Mouse (Mus musculus) lung, adult 2 months (tissue): ENCODE measurements around the gene Cdc42se2.

ENCODE experiments used
- CTCF ChIP-seq: fragments of 200-500 bp; IDR thresholded peaks from 2 replicates; pipeline ENCODE4 v1.5.1; 2011; ENCODE audit warnings: mild to moderate bottlenecking, low read length, control low read depth; ENCODE audit not compliant: insufficient read depth
- POLR2A ChIP-seq: fragments of 200-500 bp; IDR thresholded peaks from 2 replicates; pipeline ENCODE4 v1.6.1; 2011; ENCODE audit warnings: low read depth, mild to moderate bottlenecking, control low read depth, low read length, borderline replicate concordance; ENCODE audit errors: extremely low read depth

DNA sequence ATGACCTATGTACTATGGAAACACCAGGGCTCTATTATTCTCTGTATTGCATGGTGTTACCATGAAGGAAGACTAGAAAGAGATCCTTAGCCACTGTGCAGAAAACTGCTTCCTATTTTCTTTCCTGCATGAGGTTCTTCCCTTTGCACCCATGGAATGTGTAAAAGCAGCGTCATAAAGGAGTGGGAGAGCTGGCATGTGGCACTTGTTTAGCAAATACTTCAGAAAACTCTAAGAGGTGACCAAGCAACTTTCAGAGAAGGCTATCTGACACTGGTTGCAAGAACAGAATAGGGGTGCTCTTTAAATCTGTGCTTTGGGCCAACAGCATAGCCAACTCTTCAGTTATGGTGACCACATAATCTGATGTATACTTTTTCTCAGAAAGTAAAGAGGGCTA lies 52.4 kb downstream of the Cdc42se2 start:
- TF ChIP-seq CTCF (no peak), POLR2A (no peak)
